Mouse (Mus musculus) B cell, adult 67 days (primary cell): Measurements from ENCODE around the gene Fkbp7. TPM values are rescaled to one million over a fixed set of nuclear protein-coding genes. Genes with fewer than 3 reads are reported as not detected.

Experiments
- total RNA-seq, 2 experiments: library from RNA; stranded (reverse); gene quantifications; 4 replicates each; pipeline ENCODE4 v1.2.4; 2023

Gene Fkbp7
- total RNA-seq: 1 to 10 TPM; 6.5 to 7.1 TPM

GRCm38 (mm10) chr2:76672966-76673392 lies at the start of gene Fkbp7:
Fkbp7 (minus strand) TSS chr2:76673116.

GRCm38 (mm10) chr2:76674725-76675427 lies 2.0 kb upstream of the Fkbp7 start, which contains the start of gene Plekha3:
Plekha3 (plus strand) TSS chr2:76675281.

GRCm38 (mm10) chr2:76647883-76648570 lies 24.9 kb downstream of the Fkbp7 start, which contains the start of the genes Prkra and Pjvk:
Prkra (minus strand) TSS chr2:76648015.
Pjvk (plus strand) TSS chr2:76648476.

Other genes starting within 250 kb of the Fkbp7 start
- gene Prkra, start 25.1 kb downstream of the Fkbp7 start, total RNA-seq: 1 to 10 TPM; 2.8 to 3.4 TPM
- gene Pjvk, start 24.6 kb downstream of the Fkbp7 start, total RNA-seq: not detected
- gene Plekha3, start 2.2 kb upstream of the Fkbp7 start, total RNA-seq: 10 to 100 TPM; 31.6 to 36.2 TPM